Mouse (Mus musculus) WW6 (cell line): ENCODE measurements around the gene Kif22.

Experiments
- DNase-seq: peaks from one replicate; pipeline ENCODE4 v3.0.0-alpha.2; 2013; ENCODE audit warnings: low read depth, low spot score

Kif22 gene

DNA sequence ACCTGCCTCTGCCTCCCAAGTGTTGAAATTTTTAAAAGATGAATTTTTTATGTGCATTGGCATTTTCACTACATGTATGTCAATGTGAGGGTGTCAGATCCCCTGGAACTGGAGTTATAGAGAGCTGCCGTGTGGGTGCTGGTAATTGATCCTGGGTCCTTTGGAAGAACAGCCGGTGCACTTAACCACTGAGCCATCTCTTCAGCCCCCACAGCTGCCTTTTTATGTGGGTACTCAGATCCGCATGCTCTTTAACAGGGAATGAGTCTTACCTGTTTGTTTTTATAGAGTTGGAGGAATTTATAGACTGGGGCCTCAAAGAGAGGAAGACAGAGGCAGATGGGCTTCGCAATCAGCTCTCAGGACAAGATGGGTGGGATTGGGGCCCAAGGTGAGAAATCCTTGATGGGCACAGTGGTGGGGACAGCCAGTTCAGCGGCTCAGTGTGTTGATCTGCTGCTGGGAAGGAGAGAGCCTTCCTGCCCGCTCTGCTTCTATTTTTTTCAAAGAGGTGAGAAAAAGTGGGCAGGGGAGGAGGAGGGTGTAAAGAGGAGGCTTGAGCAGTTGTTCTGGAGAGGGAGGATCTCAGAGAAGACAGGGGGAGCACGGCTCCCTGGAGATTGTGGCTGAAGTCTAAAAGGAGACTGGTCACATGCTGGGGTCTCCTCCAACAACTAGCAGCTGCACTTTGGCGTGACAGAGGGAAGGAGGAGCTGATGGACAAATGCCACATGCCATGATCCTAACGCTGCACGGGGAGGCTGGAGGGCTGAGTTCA, 57.4 kb downstream of the Kif22 start:
- DNase-seq, result no peak

DNA sequence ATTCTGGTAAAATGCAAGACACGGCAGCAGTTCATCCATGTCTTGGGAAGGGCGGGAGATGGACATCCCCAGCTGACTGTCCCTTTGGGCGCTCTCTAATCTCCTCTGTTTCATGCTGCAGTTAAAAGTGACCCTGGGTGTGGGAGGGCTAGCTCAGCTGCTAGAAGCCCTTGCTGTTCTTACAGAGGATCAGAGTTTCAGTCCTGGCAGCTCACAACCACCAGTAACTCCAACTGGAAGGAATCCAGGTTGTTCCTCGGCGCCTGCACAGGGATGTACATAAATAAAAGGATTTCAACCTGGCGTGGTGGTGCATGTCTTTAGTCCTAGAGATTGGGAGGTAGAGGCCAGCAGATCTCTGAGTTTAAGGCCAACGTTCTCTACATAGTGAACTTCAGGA, 59.2 kb downstream of the Kif22 start:
- no peak for DNase-seq

DNA sequence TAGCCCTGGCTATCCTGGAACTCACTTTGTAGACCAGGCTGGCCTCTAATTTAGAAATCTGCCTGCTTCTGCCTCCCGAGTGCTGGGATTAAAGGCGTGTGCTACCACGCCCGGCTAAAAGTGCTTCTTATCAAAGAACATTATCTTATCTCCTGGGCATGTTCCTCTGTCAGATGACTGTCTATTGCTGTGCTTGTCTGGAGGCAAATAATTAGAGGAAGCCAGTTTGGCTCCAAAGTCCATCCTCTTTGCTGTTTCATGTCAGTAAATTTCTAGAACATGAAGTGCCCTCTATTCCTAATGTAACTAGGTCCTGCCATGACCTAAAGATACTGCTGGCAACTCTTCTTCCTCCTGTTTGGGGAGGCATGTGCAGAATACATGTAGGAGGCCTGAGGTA, 60.2 kb downstream of the Kif22 start:
- DNase-seq, result no peak

GRCm38 (mm10) chr7:126981601-126982000, 60.7 kb downstream of the Kif22 start:
- no peak for DNase-seq

GRCm38 (mm10) chr7:126978841-126979240, 63.4 kb downstream of the Kif22 start:
- no peak for DNase-seq
